Mouse (Mus musculus) forebrain, embryonic 15.5 days (tissue): Measurements from ENCODE around the gene Cox5a. TPM values are rescaled to one million over a fixed set of nuclear protein-coding genes. Genes with fewer than 3 reads are reported as not detected.
A peak's percentile ranks its signal among the peaks of the same experiment; 100 is the strongest.

Experiments
- ATAC-seq: fragments of 200-750 bp; cut with Nextera tagmentation; replicated peaks from 2 replicates; pipeline ENCODE4 v1.8.0; 2017; ENCODE audit warnings: mild to moderate bottlenecking, moderate TSS enrichment, moderate library complexity
- H3K27ac ChIP-seq: fragments of 300-500 bp; sonication (generic); replicated peaks from 2 replicates; pipeline ENCODE4 v1.5.1; 2015; ENCODE audit warnings: mild to moderate bottlenecking, inconsistent platforms
- H3K27me3 ChIP-seq: fragments of 300-500 bp; sonication (generic); 2 replicates; pipeline ENCODE4 v1.6.1; 2015; ENCODE audit warnings: inconsistent platforms
- H3K36me3 ChIP-seq: fragments of 300-500 bp; sonication (generic); 2 replicates; pipeline ENCODE4 v1.6.1; 2015; ENCODE audit warnings: mild to moderate bottlenecking, inconsistent platforms
- H3K4me1 ChIP-seq: fragments of 300-500 bp; sonication (generic); 2 replicates; pipeline ENCODE4 v1.6.1; 2015; ENCODE audit warnings: inconsistent platforms
- H3K4me2 ChIP-seq: fragments of 300-500 bp; sonication (generic); replicated peaks from 2 replicates; pipeline ENCODE4 v1.6.1; 2015; ENCODE audit warnings: mild to moderate bottlenecking, inconsistent platforms
- H3K4me3 ChIP-seq: fragments of 300-500 bp; sonication (generic); 2 replicates; pipeline ENCODE4 v1.5.1; 2015; ENCODE audit warnings: mild to moderate bottlenecking, inconsistent platforms
- H3K9ac ChIP-seq: fragments of 300-500 bp; sonication (generic); replicated peaks from 2 replicates; pipeline ENCODE4 v1.6.1; 2015; ENCODE audit warnings: mild to moderate bottlenecking, inconsistent platforms
- H3K9me3 ChIP-seq: fragments of 300-500 bp; sonication (generic); 2 replicates; pipeline ENCODE4 v1.6.1; 2016; ENCODE audit warnings: inconsistent platforms
- WGBS: fragments of 180-500 bp; shearing (Covaris S2); methylation state at CpG from one replicate; pipeline ENCODE4 v1.1.7; 2015; ENCODE audit warnings: mixed read lengths; 5-methylcytosine and 5-hydroxymethylcytosine counted together
- polyA plus RNA-seq: library from polyadenylated mRNA; unstranded; fragments of >200 nt; fragmentation: Nextera tagmentation; extraction: Ambion mirVana; gene quantifications from 2 replicates; pipeline ENCODE4 v1.2.1, GENCODE M21; 2015

Gene Cox5a
- 751 and 752 TPM in 2 replicates for polyA plus RNA-seq

DNA sequence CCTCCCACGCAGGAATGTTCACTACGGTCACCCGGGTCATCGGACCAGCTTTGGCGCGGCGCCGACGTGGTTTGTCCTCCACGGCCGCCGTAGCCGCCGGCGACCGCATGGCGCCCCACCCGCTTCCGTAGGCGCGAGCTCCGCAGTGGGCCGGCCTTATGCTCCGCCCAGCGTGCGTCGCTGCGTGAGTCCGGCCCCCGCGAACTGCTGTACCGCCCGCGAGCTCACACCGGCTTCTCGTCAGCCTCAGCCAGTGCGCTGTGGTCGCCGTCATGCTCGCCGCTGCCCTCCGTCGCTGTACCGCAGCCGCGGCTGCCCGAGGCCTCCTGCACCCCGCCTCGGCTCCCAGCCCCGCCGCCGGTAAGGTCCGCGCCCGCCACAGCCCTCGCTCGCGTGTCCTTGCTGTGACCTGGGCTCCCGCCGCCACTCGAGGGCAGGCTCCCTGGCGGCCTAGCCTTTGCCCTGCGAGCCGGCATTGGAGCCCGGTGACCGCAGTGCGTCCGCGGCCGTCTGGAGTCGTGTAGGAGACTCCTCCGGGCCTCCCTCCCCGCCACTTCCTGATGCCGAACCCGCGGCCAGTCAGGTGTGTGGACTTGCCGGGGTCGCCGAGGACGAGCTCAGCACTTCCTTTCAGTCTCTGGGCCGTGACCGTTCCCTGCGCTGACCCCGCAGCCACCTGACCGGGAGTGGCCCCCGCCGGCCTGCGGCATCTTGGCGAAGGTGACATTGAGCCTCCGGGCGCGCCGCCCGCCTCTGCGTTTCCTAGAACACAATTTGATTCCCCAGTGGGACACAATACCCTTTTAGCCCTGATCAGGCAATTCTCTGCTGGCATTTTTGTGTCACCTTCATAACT, at the start of gene Cox5a:
Gene Cox5a, plus strand, starts transcription at position 219 of the 856 bp plus-strand sequence.
- Histone ChIP-seq H3K9me3 (no peaks in the 10 kb centered on the region), H3K27me3 (no peaks in the 10 kb centered on the region), H3K36me3 (no peaks in the 10 kb centered on the region), H3K4me1 (peaks cover 42% of the 10 kb centered on the region), H3K27ac (peak within 1 kb of the TSS; percentile 84), H3K4me3 (peak within 1 kb of the TSS; percentile 91), H3K9ac (peak within 1 kb of the TSS; percentile 96), H3K4me2 (peak within 1 kb of the TSS; percentile 69)
- under 1% methylated on average over 86 of the region's 95 CpGs for WGBS
- peak; percentile 96 for ATAC-seq

DNA sequence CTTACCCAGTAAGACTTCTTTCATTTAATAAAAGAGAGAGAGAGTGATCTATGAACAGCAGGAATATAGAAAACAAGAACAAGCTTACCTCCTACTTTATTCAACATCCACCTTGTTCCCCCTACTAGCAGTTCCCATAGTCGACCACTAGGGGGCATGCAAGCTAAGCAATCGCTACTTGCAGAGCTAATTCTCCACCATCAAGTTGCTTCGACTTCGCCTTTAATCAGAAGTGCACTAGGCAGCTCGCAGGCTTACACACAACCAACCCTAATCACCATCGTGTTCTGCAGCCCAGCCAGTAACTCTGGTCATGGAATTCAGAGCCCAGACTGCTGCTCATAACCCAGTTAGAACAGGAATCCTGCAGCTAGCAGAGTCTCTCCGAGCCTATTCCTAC, 35.3 kb upstream of the Cox5a start:
- WGBS = 13% methylated on average over 7 of the region's 7 CpGs
- no peaks in the 10 kb centered on the region for H3K36me3 ChIP-seq
- peaks cover 3% of the 10 kb centered on the region; the same call in 1 of the 2 replicates for H3K4me1 ChIP-seq
- peak; percentile 81 for ATAC-seq
- H3K4me2 ChIP-seq = no peak overlapping the region
- H3K27ac ChIP-seq = no peak overlapping the region
- no peaks in the 10 kb centered on the region for H3K27me3 ChIP-seq
- no peak overlapping the region for H3K9ac ChIP-seq
- no peaks in the 10 kb centered on the region for H3K9me3 ChIP-seq
- no peak overlapping the region for H3K4me3 ChIP-seq

DNA sequence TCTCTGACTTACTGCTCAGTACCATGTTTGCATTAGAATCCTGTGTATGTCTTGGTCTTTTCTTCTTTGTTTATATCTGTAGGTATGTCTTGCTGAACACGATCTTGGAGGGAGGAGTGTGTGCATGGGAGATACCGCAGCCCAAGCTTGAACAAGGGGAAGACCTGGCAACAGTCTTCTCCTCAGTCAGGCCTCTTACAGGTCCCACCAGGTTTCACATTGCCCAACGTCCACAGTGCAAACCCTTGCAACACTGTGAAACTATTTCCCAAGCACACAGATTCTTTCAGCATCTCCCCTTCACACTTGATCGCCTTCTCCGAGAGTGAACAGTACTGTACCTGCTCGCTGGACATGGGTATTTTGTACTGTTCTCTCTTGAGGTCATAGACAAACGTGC, 33.3 kb upstream of the Cox5a start:
- Histone ChIP-seq H3K9me3 (no peaks in the 10 kb centered on the region), H3K4me1 (peaks cover 3% of the 10 kb centered on the region; the same call in 1 of the 2 replicates), H3K4me2 (no peak overlapping the region), H3K27ac (no peak overlapping the region), H3K4me3 (no peak overlapping the region), H3K27me3 (no peaks in the 10 kb centered on the region), H3K9ac (no peak overlapping the region), H3K36me3 (no peaks in the 10 kb centered on the region)
- WGBS = 72% methylated on average over 7 of the region's 7 CpGs
- ATAC-seq = no peak

DNA sequence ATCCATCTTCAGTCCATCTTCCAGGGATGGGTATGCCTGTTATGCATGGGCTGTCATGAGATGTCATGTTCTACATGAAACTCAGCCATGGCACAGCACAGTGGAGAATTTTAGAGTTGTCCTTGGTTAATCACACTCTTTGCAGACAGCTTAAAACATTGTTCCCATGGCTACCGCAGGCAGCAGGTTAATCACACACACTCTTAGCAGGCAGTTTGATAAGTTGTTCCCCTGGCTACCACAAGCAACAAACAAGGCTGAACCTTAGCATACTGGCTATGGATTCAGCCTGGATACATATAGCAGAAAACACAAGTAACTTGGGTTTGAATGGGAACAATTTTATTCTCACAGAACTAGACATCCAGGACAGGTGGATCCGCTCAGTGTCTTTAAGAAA, 27.5 kb upstream of the Cox5a start:
- H3K4me2 ChIP-seq = no peak overlapping the region
- H3K4me1 ChIP-seq = peaks cover 9% of the 10 kb centered on the region
- no peak overlapping the region for H3K4me3 ChIP-seq
- H3K9me3 ChIP-seq = no peaks in the 10 kb centered on the region
- no peaks in the 10 kb centered on the region for H3K27me3 ChIP-seq
- H3K36me3 ChIP-seq = no peaks in the 10 kb centered on the region
- WGBS = 93% methylated on average over 2 of the region's 2 CpGs
- ATAC-seq = no peak
- H3K9ac ChIP-seq = no peak overlapping the region
- no peak overlapping the region for H3K27ac ChIP-seq

DNA sequence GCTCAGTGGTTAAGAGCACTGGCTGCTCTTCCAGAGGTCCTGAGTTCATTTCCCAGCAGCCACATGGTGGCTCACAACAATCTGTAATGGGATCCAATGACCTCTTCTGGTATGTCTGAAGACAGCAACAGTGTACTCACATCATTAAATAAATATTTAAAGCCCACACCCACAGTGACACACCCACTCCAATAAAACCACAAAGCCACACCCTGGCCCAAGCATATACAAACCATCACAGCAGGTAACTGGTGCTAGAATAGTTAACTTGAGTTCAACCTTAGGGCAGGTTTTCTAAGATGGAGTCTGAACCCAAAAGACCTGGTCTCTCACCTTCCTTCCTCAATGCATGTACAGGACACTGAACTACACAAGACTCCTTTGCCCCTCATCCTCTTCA, 26.1 kb upstream of the Cox5a start:
- no peak overlapping the region for H3K27ac ChIP-seq
- H3K36me3 ChIP-seq = no peaks in the 10 kb centered on the region
- H3K9me3 ChIP-seq = no peaks in the 10 kb centered on the region
- H3K27me3 ChIP-seq = no peaks in the 10 kb centered on the region
- ATAC-seq = no peak
- H3K4me3 ChIP-seq = no peak overlapping the region
- H3K9ac ChIP-seq = no peak overlapping the region
- H3K4me2 ChIP-seq = no peak overlapping the region
- peaks cover 17% of the 10 kb centered on the region for H3K4me1 ChIP-seq

DNA sequence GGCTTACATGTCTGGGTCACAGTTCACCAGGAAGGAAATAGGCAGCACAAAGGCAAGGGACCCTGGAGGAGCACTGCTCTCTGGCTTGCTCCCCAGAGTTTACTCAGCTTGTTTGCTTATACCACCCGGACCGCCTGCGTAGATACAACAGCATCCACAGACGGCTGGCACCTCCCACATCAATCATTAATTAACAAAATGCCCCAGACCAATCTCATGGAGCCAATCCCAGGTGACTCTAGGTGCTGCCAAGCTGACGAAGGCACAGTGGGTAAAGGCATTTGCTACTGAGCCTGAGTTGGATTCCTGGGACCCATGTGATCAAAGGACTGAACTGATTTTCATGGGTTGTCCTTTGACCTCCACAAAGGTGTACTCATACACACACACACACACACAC, 23.8 kb upstream of the Cox5a start:
- H3K4me3 ChIP-seq = no peak overlapping the region
- H3K27me3 ChIP-seq = no peaks in the 10 kb centered on the region
- H3K9me3 ChIP-seq = no peaks in the 10 kb centered on the region
- ATAC-seq = no peak
- WGBS = 50% methylated on average over 5 of the region's 5 CpGs
- H3K4me1 ChIP-seq = peaks cover 38% of the 10 kb centered on the region
- H3K27ac ChIP-seq = peak overlapping the region; percentile 77; the same call in 1 of the 2 replicates
- H3K9ac ChIP-seq = no peak overlapping the region
- H3K4me2 ChIP-seq = no peak overlapping the region
- H3K36me3 ChIP-seq = no peaks in the 10 kb centered on the region

DNA sequence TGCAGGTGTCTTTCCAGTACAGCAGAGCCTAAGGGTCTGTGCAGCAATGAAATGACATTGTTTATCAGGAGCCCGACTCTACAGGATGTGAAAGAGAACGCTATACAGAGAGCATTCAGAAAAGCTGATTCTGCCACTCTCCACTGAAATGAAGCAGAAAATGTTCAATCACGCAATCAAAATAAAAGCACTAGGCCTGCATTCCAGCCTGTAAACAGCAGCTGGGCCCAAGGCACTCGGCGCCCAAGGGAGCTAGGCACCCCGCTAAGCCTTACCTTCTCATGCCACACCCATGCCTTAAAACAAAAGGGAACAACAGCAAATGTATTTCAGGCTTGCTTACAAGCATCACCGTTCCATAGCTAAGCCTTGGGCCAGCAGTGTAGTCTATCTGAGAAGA, 22.5 kb upstream of the Cox5a start:
- Histone ChIP-seq H3K27ac (peak overlapping the region; percentile 77), H3K4me1 (peaks cover 51% of the 10 kb centered on the region), H3K36me3 (no peaks in the 10 kb centered on the region), H3K9me3 (no peaks in the 10 kb centered on the region), H3K4me2 (peak overlapping the region; percentile 13; the same call in 1 of the 2 replicates), H3K4me3 (no peak overlapping the region), H3K27me3 (peaks cover 5% of the 10 kb centered on the region), H3K9ac (0 out of 2 replicates have a peak overlapping the region, but pooled peaks have one; percentile 19)
- ATAC-seq = no peak
- 24% methylated on average over 7 of the region's 7 CpGs for WGBS

DNA sequence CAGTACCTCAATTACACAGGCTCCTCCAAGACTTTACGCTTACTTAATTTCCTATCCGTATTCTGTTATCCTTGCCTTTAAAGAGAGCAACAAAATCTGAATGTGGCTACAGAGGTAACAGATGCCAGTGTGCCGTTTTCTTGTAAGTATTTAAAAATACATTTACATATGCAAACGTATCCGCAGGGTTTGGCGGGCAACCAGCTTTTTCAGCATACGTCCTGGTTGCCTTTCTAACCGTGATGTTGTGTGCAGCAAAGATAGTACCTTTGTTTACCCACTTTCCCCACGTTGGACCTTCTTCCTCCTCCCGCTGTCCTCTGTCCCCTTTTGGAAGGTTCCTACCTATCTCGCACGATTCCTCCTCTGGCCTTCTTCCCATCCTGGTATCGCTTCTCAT, 19.6 kb upstream of the Cox5a start:
- Histone ChIP-seq H3K9me3 (no peaks in the 10 kb centered on the region), H3K4me2 (peak overlapping the region; percentile 90), H3K27me3 (peaks cover 32% of the 10 kb centered on the region), H3K36me3 (no peaks in the 10 kb centered on the region), H3K27ac (peak overlapping the region; percentile 94), H3K4me3 (peak overlapping the region; percentile 46), H3K9ac (peak overlapping the region; percentile 28), H3K4me1 (peaks cover 80% of the 10 kb centered on the region)
- ATAC-seq = peak; percentile 11
- WGBS = 2% methylated on average over 13 of the region's 13 CpGs

DNA sequence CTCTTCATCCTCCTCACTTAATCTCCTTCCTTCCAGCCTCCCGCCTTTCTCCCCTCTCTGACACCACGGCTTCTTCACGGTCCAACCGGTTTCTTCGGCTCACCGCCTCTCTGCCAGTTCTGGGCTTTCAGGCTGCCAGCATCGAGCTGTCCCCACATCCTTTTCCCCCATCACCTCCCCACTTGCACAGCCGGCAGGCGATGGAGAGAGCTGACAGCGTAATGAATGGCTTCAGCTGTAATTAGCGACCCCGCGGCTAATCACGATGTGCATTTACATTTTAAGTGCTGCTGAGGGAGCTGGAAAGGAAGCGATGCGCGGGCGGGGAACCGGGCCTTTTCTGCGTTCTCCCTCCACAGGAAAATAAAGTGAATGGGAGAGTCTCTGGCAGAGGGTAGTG, 19.2 kb upstream of the Cox5a start:
- Histone ChIP-seq H3K36me3 (no peaks in the 10 kb centered on the region), H3K4me1 (peaks cover 80% of the 10 kb centered on the region), H3K4me3 (peak overlapping the region; percentile 46), H3K4me2 (peak overlapping the region; percentile 90), H3K9me3 (no peaks in the 10 kb centered on the region), H3K27me3 (peaks cover 34% of the 10 kb centered on the region), H3K27ac (peak overlapping the region; percentile 94), H3K9ac (peak overlapping the region; percentile 28)
- 1% methylated on average over 20 of the region's 20 CpGs for WGBS
- ATAC-seq = peak; percentile 84

DNA sequence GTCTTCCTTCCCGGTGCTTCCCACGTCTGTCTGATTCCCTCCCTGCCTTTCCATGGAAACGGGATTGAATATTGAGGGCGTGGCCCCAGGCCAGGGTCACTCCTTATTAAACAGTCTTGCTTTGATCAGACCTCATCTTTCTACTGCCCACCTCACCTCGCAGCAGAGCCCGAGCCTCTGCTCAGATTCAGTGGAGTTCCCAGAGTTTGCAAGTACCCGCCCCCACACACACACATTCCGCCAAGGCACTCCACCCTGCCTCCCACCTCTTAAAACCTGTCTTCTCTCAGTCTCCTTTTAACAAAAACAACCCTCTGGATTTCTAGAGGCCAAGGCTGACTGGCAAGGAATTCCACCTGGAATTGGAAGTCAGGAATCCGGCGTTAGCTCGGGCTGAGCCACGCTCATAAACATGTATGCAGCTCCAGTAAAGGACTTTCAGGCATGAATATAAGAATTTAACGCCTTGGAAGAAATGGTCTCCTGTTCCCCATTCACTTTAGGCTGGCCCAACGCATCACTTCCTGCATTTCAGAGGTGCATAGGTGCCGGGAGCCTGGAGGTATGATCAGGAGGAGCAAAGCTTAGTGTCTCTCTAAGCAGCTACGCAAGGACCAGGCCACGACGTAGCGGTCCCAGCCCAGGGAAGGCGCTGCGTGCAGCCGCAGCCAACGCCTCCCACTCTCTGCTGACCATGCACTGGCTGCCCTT, 18.0 kb upstream of the Cox5a start:
- Histone ChIP-seq H3K27ac (peak overlapping the region; percentile 94), H3K4me3 (peak overlapping the region; percentile 46), H3K9me3 (no peaks in the 10 kb centered on the region), H3K4me1 (peaks cover 76% of the 10 kb centered on the region), H3K4me2 (peak overlapping the region; percentile 90), H3K27me3 (peaks cover 34% of the 10 kb centered on the region), H3K9ac (peak overlapping the region; percentile 50), H3K36me3 (no peaks in the 10 kb centered on the region)
- ATAC-seq = no peak
- WGBS = 7% methylated on average over 23 of the region's 23 CpGs

DNA sequence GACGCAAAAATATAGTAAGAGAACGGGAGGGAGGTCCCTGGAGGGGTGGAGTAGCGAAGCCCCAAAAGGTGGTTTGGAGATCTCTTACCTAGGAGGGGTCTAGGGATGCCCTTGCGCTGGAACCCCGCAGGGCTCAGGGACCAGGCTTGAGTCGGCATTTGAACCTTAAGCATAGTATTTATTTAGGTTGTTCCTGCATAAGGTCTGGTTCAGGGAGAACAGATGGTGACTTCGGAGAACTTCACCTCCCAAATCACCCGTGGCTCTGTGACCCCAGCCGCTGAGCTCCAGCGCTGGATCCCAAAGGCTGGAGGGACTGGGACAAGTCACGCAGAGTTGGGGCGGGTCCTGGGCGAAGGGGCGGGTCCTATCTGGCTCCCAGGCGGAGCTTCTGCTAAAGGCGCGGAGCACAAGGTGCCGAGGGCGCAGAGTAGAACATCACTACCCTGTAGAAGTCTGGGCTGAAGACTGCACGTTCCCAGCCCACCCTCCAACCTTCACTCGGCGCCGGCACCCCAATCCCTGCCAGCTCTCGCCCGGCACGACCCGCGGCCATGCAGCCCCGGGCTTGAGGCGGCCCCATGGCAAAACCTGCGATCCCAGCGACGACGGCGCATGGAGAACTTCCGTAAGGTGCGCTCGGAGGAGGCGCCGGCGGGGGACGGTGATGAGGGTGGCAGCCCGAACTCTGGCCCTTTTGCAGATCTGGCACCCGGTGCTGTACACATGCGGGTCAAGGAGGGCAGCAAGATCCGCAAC, 17.3 kb upstream of the Cox5a start, which contains the start of gene Rpp25:
Gene Rpp25, plus strand, starts transcription at position 405 of the 759 bp plus-strand sequence.
- Histone ChIP-seq H3K4me1 (peaks cover 68% of the 10 kb centered on the region), H3K9me3 (no peaks in the 10 kb centered on the region), H3K4me2 (peak within 1 kb of the TSS; percentile 90), H3K9ac (peak within 1 kb of the TSS; percentile 50), H3K27me3 (peaks cover 34% of the 10 kb centered on the region), H3K36me3 (no peaks in the 10 kb centered on the region), H3K4me3 (peak within 1 kb of the TSS; percentile 46), H3K27ac (peak within 1 kb of the TSS; percentile 94)
- WGBS = under 1% methylated on average over 46 of the region's 46 CpGs
- ATAC-seq = peak; percentile 55

DNA sequence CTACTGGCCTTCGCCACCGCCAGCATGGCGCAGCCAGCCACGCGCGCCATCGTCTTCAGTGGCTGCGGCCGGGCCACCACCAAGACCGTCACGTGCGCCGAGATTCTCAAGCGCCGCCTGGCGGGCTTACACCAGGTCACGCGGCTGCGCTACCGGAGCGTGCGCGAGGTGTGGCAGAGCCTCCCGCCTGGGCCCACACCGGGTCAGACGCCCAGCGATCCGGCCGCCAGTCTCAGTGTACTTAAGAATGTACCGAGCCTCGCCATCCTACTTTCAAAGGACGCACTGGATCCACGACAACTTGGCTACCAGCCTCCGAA, 16.7 kb upstream of the Cox5a start:
- Histone ChIP-seq H3K9me3 (no peaks in the 10 kb centered on the region), H3K4me1 (peaks cover 66% of the 10 kb centered on the region), H3K27ac (peak overlapping the region; percentile 94), H3K4me3 (peak overlapping the region; percentile 46), H3K27me3 (peaks cover 34% of the 10 kb centered on the region), H3K4me2 (peak overlapping the region; percentile 90), H3K36me3 (no peaks in the 10 kb centered on the region), H3K9ac (peak overlapping the region; percentile 50)
- ATAC-seq = peak; percentile 42
- under 1% methylated on average over 34 of the region's 34 CpGs for WGBS
